Mouse (Mus musculus) gastrocnemius, postnatal 14 days (tissue): ENCODE results near the gene Dthd1. TPM values are rescaled to one million over a fixed set of nuclear protein-coding genes. Genes with fewer than 3 reads are reported as not detected.

ENCODE experiments used
- DNase-seq: peaks from one replicate; pipeline ENCODE4 v3.0.0; 2021; ENCODE audit warnings: mixed read lengths
- intact Hi-C: fragments of 180-260 bp; cut with DNase I; formaldehyde crosslinking; loops from one replicate; pipeline ENCODE4 v1.15.1; 2025; ENCODE audit warnings: low total_unique reads
- total RNA-seq, 2 experiments: library from RNA; stranded (reverse); gene quantifications; 2 replicates each; pipeline ENCODE4 v1.2.3; 2021

Gene Dthd1
- total RNA-seq, 2 experiments from 2014 or later: not detected

GRCm38 (mm10) chr5:62854361-62854844, 40.8 kb downstream of the Dthd1 start:
- intact Hi-C loops: no loop called here
- DNase-seq: no peak

DNA sequence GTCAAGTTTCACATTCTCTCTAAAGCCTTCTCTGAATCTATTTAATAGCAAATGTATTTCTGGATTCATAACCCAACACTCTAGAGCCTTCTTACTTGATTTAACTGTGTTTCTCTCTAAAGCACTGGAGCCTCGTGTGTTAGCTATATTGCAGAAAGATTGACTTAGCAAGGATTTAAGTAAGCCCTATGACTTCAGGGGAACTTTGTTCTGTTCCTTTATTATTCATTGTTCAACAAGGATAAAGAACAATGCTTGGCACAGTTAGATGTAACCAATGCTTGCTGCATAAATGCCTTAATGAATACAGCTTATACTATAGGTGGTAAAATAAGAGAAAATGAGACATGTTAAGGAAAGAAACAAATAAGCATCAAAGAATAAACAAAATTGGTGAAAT, 43.9 kb downstream of the Dthd1 start:
- intact Hi-C loops: no loop called here
- DNase-seq: no peak

DNA sequence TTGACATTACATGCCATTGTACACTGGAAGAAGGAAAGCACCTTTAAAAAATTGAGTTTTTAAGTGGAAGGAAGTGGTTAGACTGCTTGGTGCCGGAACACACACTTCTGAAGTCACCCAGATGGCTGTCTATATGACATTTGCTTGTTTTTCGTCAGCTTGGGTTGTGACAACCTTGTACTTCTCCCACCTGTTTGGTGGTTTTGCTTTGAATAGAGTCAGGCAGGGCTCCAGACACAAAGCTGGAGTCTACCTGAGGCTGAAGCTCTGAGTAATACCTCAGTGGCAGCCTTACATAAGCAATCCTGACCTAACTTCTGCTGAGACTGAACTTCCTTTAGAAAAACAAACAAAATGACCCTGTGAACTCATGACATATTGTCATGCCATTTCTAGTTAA, 44.7 kb downstream of the Dthd1 start:
- intact Hi-C loops: no loop called here
- no peak for DNase-seq

DNA sequence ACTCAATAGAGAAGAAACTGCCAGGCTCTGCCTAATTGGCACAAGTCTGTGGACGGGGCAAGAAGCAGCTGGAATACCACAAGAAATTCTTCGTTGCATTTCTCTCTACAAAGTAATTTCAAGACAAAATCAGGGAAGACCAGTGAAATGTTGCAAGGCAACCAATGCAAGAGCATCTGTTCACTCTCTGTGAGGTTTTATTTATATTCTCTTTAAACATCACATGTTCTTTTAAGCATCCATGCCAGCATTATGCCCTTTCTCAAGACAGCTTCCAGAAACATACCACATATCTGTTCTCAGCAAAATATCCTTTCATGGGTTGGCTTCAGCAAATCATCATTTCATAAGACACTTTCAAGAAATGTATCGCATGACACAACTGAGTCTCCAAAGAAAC, 50.7 kb downstream of the Dthd1 start:
- intact Hi-C loops: no loop called here

GRCm38 (mm10) chr5:62867003-62867402, 53.4 kb downstream of the Dthd1 start:
- DNase-seq: no peak

More for the DNA sequence above, 50.7 kb downstream of the Dthd1 start:
- DNase-seq: no peak

DNA sequence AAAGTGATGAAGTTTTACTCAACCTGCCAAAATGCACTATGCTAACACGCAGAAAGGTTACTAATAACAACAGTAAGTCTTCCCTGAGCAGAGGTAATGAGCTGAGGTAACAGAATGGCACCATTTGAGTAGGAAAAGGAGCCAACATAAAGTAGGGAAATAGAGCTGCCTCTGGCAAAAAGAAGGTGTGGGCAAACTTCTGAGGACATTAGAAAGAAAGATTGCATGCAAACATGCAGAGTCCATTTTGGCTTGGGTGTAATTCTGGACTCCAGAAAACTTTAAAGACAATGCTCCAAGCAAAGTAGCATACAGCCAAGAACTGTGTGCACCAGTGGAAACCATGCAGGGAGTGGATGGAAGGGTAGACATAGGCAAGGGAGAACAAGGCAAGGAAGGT, 65.9 kb downstream of the Dthd1 start:
- intact Hi-C loops: no loop called here
- DNase-seq: no peak

More at GRCm38 (mm10) chr5:62867003-62867402, 53.4 kb downstream of the Dthd1 start:
- intact Hi-C loops: no loop called here

DNA sequence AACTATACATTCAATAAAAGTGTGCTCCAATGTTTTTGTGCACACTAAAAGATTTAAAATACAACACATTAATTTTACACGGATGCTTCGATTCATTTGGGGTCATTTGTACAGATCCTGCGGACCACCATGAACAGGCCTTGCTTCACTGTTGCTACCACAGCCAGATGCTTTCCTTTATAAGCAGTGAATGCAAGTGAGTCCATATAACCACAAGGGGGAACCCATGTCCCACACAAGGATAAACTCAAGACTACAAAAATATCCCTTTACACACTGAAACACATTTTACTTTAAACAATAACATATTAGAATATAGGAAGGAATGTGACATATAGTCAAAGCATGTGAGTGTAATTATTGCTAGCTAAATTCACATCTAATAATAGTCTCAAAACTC, 81.7 kb downstream of the Dthd1 start:
- DNase-seq: no peak
- intact Hi-C loops: no loop called here

DNA sequence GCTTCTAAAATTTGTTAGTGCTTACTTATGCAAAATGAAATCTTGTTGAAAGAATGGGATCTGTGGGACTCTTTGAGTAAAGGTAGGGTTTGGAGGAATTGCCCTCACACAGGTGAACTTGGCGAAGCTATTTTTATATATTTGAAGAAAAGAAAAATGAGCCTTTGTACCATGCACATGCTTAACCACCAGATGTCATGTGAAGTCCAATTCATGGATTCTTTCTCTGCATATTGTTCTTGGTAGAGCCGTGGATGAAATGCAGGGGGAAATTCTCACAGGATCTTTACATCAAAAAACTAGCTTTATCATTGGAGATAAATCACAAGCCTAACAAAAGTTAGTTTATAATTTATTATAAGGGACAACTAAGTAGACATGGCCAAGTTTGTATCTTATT, 93.3 kb downstream of the Dthd1 start:
- DNase-seq: no peak
- intact Hi-C loops: no loop called here

DNA sequence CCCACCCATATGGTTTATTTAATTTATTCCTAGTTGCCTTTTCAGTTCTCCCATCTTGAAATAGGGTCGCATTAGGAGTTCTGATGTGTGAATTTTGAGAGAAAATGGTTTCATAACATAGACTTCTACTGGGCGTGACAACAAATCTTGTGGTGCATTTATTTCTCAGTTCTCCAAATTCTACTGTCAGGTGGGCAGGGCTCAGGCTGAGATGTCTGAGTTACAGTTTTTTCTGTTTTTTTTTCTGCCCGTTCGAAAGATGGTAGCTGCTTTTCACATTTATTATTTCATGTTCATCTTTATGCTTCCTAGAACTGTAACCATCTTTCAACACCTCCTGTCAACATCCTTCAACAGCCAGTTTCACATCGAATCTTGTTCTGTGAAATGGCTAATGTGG, 95.5 kb downstream of the Dthd1 start:
- intact Hi-C loops: no loop called here
- DNase-seq: no peak

DNA sequence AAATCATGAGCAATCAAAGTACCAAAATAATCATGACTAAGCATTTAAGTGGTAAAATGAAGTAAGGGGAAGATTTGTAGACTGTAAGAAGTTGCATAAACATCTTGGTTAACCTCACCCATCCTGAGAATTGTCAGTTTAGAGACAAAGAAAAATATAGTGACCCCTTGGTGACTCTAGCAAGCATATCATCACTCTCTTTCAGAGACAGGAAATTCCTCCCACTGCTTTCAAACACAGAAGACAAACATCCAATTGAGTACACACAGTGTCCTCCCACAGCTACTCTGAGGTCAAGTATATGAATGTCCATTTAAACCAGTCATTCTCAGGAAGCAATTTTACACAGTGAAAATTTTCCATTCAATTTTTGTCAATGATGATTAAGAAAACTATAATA, 111.0 kb downstream of the Dthd1 start:
- no peak for DNase-seq
- intact Hi-C loops: no loop called here

Other genes starting within 250 kb of the Dthd1 start
- 1 to 10 TPM; 1.4 to 1.9 TPM for gene Arap2, start 47.7 kb upstream of the Dthd1 start, total RNA-seq